Mouse (Mus musculus) ES-E14 (cell line): ENCODE data around the gene Fam104a.

Experiments used
- CHD2 ChIP-seq: IDR thresholded peaks from 2 replicates; pipeline ENCODE4 v1.6.1; 2014; ENCODE audit warnings: mild to moderate bottlenecking, low read depth, low read length, inconsistent platforms
- HCFC1 ChIP-seq: IDR thresholded peaks from 2 replicates; pipeline ENCODE4 v1.6.1; 2012; ENCODE audit warnings: low read length, inconsistent platforms, borderline replicate concordance; ENCODE audit not compliant: insufficient read depth
- ZNF384 ChIP-seq: IDR thresholded peaks from 2 replicates; pipeline ENCODE4 v1.6.1; 2012; ENCODE audit warnings: low read depth, low read length, inconsistent platforms

- TF ChIP-seq HCFC1: no peak
- TF ChIP-seq ZNF384: no peak
- no peak for TF ChIP-seq CHD2
Measured at GRCm38 (mm10) chr11:113687031-113687430, 3.1 kb upstream of the Fam104a start.
